In genomic region chr11:87709513-87710261, GRCm38 (mm10) we compare ENCODE assay signal across 8 mouse cellular contexts. TPM values are rescaled to one million over a fixed set of nuclear protein-coding genes. Genes with fewer than 3 reads are reported as not detected.
DNase-seq lines count a peak whose midpoint lies in the region; ATAC-seq lines count a peak whose summit lies in the region.

No protein-coding gene starts in this region.

- H3K4me1 ChIP-seq in heart, embryonic 13.5 days = peaks cover 21% of the 10 kb centered on the region
- peaks cover 10% of the 10 kb centered on the region for H3K4me1 ChIP-seq in forebrain, embryonic 15.5 days
- peaks cover 15% of the 10 kb centered on the region; the same call in 1 of the 2 replicates for H3K4me1 ChIP-seq in kidney, embryonic 14.5 days (ENCODE audit: control insufficient read depth, insufficient read depth, low read length)

- peak overlapping the region; percentile 74 for H3K9ac ChIP-seq in heart, embryonic 13.5 days
- 0 out of 2 replicates have a peak overlapping the region, but pooled peaks have one; percentile 12 for H3K9ac ChIP-seq in forebrain, embryonic 15.5 days (replicated peaks)
- H3K9ac ChIP-seq in kidney, embryonic 14.5 days (ENCODE audit: low read depth, low read length) = peak overlapping the region; percentile 37; the same call in 1 of the 2 replicates

- H3K27me3 ChIP-seq in heart, embryonic 13.5 days (replicated peaks) = peaks cover 41% of the 10 kb centered on the region
- H3K27me3 ChIP-seq in forebrain, embryonic 15.5 days = no peaks in the 10 kb centered on the region
- peaks cover 6% of the 10 kb centered on the region; the same call in 1 of the 2 replicates for H3K27me3 ChIP-seq in kidney, embryonic 14.5 days (ENCODE audit: control insufficient read depth, insufficient read depth, low read length)

- H3K4me2 ChIP-seq in heart, embryonic 13.5 days = peak overlapping the region; percentile 75
- peak overlapping the region; percentile 44 for H3K4me2 ChIP-seq in forebrain, embryonic 15.5 days (replicated peaks)
- H3K4me2 ChIP-seq in kidney, embryonic 14.5 days (replicated peaks; ENCODE audit: low read depth, low read length) = peak overlapping the region; percentile 51

- ATAC-seq in heart, embryonic 13.5 days (ENCODE audit: extremely low read depth, insufficient number of reproducible peaks, low FRiP score, low TSS enrichment) = no peak
- ATAC-seq in forebrain, embryonic 15.5 days (replicated peaks) = no peak
- ATAC-seq in kidney, embryonic 14.5 days (ENCODE audit: low FRiP score, low TSS enrichment) = peak; percentile 88

- 10% methylated on average over 21 of the region's 21 CpGs for WGBS in heart, embryonic 13.5 days
- 8% methylated on average over 21 of the region's 21 CpGs for WGBS in forebrain, embryonic 15.5 days
- 4% methylated on average over 21 of the region's 21 CpGs for WGBS in kidney, embryonic 14.5 days

- no peak for DNase-seq in heart, adult 8-10 months (ENCODE audit: low spot score)
- DNase-seq in lung, postnatal 14 days = peak; percentile 73
- DNase-seq in retina, embryonic 14.5 days (ENCODE audit: low spot score) = peak; percentile 69
- DNase-seq in right cerebral cortex, postnatal 10 days (ENCODE audit: low spot score in 2 of 2) = no peak
- no peak for DNase-seq in MN1 (ENCODE audit: low spot score)

- H3K9me3 ChIP-seq in heart, embryonic 13.5 days = no peaks in the 10 kb centered on the region
- no peaks in the 10 kb centered on the region for H3K9me3 ChIP-seq in forebrain, embryonic 15.5 days
- H3K9me3 ChIP-seq in kidney, embryonic 14.5 days (ENCODE audit: control insufficient read depth, low read length) = no peaks in the 10 kb centered on the region

- H3K27ac ChIP-seq in heart, embryonic 13.5 days (replicated peaks) = no peak overlapping the region
- no peak overlapping the region for H3K27ac ChIP-seq in forebrain, embryonic 15.5 days (replicated peaks)
- H3K27ac ChIP-seq in kidney, embryonic 14.5 days (ENCODE audit: low read depth, low read length) = peak overlapping the region; percentile 80; the same call in 1 of the 2 replicates

- H3K36me3 ChIP-seq in heart, embryonic 13.5 days = no peaks in the 10 kb centered on the region
- H3K36me3 ChIP-seq in forebrain, embryonic 15.5 days = no peaks in the 10 kb centered on the region
- H3K36me3 ChIP-seq in kidney, embryonic 14.5 days (ENCODE audit: control insufficient read depth, insufficient read depth, low read length) = no peaks in the 10 kb centered on the region

- peak overlapping the region; percentile 44 for H3K4me3 ChIP-seq in heart, embryonic 13.5 days
- H3K4me3 ChIP-seq in forebrain, embryonic 15.5 days = peak overlapping the region; percentile 21
- peak overlapping the region; percentile 28 for H3K4me3 ChIP-seq in kidney, embryonic 14.5 days (ENCODE audit: low read length)

RNA-seq across cellular contexts. Expression of gene Supt4a, which starts 27.7 kb away (rescaled TPM):
- 104 and 115 TPM in 2 replicates for polyA plus RNA-seq in heart, embryonic 13.5 days (2015; fragmentation: Nextera tagmentation; extraction: Ambion mirVana)
- total RNA-seq in heart, adult 8-10 months (2022) = 10 to 100 TPM; 37.1 to 52.2 (median 38.0) TPM
- polyA plus RNA-seq in forebrain, embryonic 15.5 days (2015; fragmentation: Nextera tagmentation; extraction: Ambion mirVana) = 160 and 164 TPM in 2 replicates
- polyA plus RNA-seq in kidney, embryonic 14.5 days (2014; fragmentation: Nextera tagmentation; extraction: Ambion mirVana) = 188 and 200 TPM in 2 replicates

RNA-seq across cellular contexts. Expression of gene Rnf43, which starts 47.2 kb away (rescaled TPM):
- polyA plus RNA-seq in heart, embryonic 13.5 days (2015; fragmentation: Nextera tagmentation; extraction: Ambion mirVana) = 1.3 and 1.6 TPM in 2 replicates
- total RNA-seq in heart, adult 8-10 months (2022) = under 1 TPM; 0.34 to 0.91 (median 0.46) TPM
- polyA plus RNA-seq in forebrain, embryonic 15.5 days (2015; fragmentation: Nextera tagmentation; extraction: Ambion mirVana) = 0.66 and 0.92 TPM in 2 replicates
- 5.9 and 10.4 TPM in 2 replicates for polyA plus RNA-seq in kidney, embryonic 14.5 days (2014; fragmentation: Nextera tagmentation; extraction: Ambion mirVana)

RNA-seq across cellular contexts. Expression of gene Tspoap1, which starts 50.7 kb away (rescaled TPM):
- polyA plus RNA-seq in heart, embryonic 13.5 days (2015; fragmentation: Nextera tagmentation; extraction: Ambion mirVana) = 0.47 and 0.51 TPM in 2 replicates
- under 1 TPM in 3 of 4 experiments, not detected in 1; 0.14 to 0.25 (median 0.22) TPM for total RNA-seq in heart, adult 8-10 months (2022)
- 30.3 and 31.8 TPM in 2 replicates for polyA plus RNA-seq in forebrain, embryonic 15.5 days (2015; fragmentation: Nextera tagmentation; extraction: Ambion mirVana)
- polyA plus RNA-seq in kidney, embryonic 14.5 days (2014; fragmentation: Nextera tagmentation; extraction: Ambion mirVana) = 3.0 and 4.2 TPM in 2 replicates

Comparison
In these comparisons a context has a peak if more than half of its experiments do, and no peak if none do; other contexts are left out.
1. H3K9ac ChIP-seq: peak in every context shown above with its lines; median percentile 74 in heart, embryonic 13.5 days; 37 in kidney, embryonic 14.5 days; 12 in forebrain, embryonic 15.5 days.
2. DNase-seq: peak in lung, postnatal 14 days (single experiment) and retina, embryonic 14.5 days (single experiment); none in heart, adult 8-10 months (single experiment), right cerebral cortex, postnatal 10 days (0 of 2) and MN1 (single experiment).
3. Peak in every context shown above with its lines, with median percentiles within 50 percentile points of each other: H3K4me2 ChIP-seq and H3K4me3 ChIP-seq.